Mouse (Mus musculus): ENCODE data around the gene 1700011M02Rik.

DNA sequence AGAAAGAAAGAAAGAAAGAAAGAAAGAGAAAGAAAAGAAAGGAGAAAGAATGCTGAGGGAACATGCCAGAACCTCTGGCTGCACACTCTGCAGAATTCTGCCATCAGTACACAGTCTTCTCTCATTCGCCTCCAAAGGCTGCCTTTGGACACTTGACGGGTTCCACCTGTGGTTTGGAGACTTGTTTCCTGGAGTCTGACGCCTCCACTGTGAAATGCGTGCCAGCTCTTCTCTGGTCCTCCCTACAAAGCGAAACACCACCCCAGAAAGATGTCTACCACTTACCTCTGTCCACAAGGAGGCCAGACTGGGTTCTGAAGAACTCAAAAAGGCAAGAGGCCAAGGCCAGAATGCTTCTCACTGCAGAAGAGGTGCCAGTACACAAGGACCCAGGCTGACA is 28.0 kb downstream of the 1700011M02Rik start:
- TF ChIP-seq CTCF (IDR thresholded peaks at IDR 0.05; ENCODE audit: low read depth), result no peak
- no peak for TF ChIP-seq EP300 (IDR thresholded peaks at IDR 0.05; ENCODE audit: low read depth)

Data from liver, embryonic 14.5 days (tissue).